Mouse (Mus musculus) cerebellum, adult 2 months (tissue): ENCODE measurements around the gene Insig2.

ENCODE experiments used
- CTCF ChIP-seq: fragments of 200-500 bp; IDR thresholded peaks from 2 replicates; pipeline ENCODE4 v1.5.1; 2011; ENCODE audit warnings: low read depth, mild to moderate bottlenecking, control low read depth, low read length, moderate library complexity, borderline replicate concordance; ENCODE audit not compliant: insufficient read depth
- POLR2A ChIP-seq: fragments of 200-500 bp; IDR thresholded peaks from 2 replicates; pipeline ENCODE4 v1.6.1; 2011; ENCODE audit warnings: low read length, control low read depth, borderline replicate concordance; ENCODE audit not compliant: insufficient read depth

- TF ChIP-seq CTCF (no peak), POLR2A (no peak)
Observed at GRCm38 (mm10) chr1:121296717-121297255, 35.6 kb downstream of the Insig2 start.
